Mouse (Mus musculus) WW6 (cell line): ENCODE results near the gene Klhdc1.

Experiments used
- DNase-seq: peaks from one replicate; pipeline ENCODE4 v3.0.0-alpha.2; 2013; ENCODE audit warnings: low read depth, low spot score

The Klhdc1 gene

GRCm38 (mm10) chr12:69240876-69241275 lies at the start of gene Klhdc1:
Gene Klhdc1, plus strand, starts transcription at chr12:69241176.
- no peak for DNase-seq

- no peak for DNase-seq
Measured at GRCm38 (mm10) chr12:69191396-69191795, 49.6 kb upstream of the Klhdc1 start.

- no peak for DNase-seq
Measured at GRCm38 (mm10) chr12:69192637-69193036, 48.3 kb upstream of the Klhdc1 start.

- DNase-seq, result no peak
Measured at GRCm38 (mm10) chr12:69196444-69197377, 44.3 kb upstream of the Klhdc1 start, which contains the start of gene Gm49383. Gene Gm49383, minus strand, starts transcription at chr12:69197104.

- no peak for DNase-seq
Measured at GRCm38 (mm10) chr12:69197378-69198163, 43.4 kb upstream of the Klhdc1 start.

GRCm38 (mm10) chr12:69198164-69198535 lies 42.8 kb upstream of the Klhdc1 start, which contains the start of gene Dnaaf2:
Gene Dnaaf2, minus strand, starts transcription at chr12:69198429.
- DNase-seq, result no peak

GRCm38 (mm10) chr12:69198985-69199384 lies 42.0 kb upstream of the Klhdc1 start:
- no peak for DNase-seq

GRCm38 (mm10) chr12:69204052-69204833 lies 36.7 kb upstream of the Klhdc1 start, which contains the start of gene Gm49384:
Gene Gm49384, minus strand, starts transcription at chr12:69204267.
- DNase-seq, result no peak

- DNase-seq, result no peak
Measured at GRCm38 (mm10) chr12:69207396-69207795, 33.6 kb upstream of the Klhdc1 start.

GRCm38 (mm10) chr12:69207926-69208325 lies 33.0 kb upstream of the Klhdc1 start:
- DNase-seq, result no peak

GRCm38 (mm10) chr12:69208520-69208919 lies 32.5 kb upstream of the Klhdc1 start:
- no peak for DNase-seq

GRCm38 (mm10) chr12:69210056-69210979 lies 30.7 kb upstream of the Klhdc1 start:
- no peak for DNase-seq

- DNase-seq, result no peak
Measured at GRCm38 (mm10) chr12:69211057-69211456, 29.9 kb upstream of the Klhdc1 start.

GRCm38 (mm10) chr12:69213186-69213777 lies 27.7 kb upstream of the Klhdc1 start:
- no peak for DNase-seq

GRCm38 (mm10) chr12:69214393-69214792 lies 26.6 kb upstream of the Klhdc1 start:
- no peak for DNase-seq

GRCm38 (mm10) chr12:69215000-69215785 lies 25.8 kb upstream of the Klhdc1 start:
- no peak for DNase-seq

GRCm38 (mm10) chr12:69216587-69216986 lies 24.4 kb upstream of the Klhdc1 start:
- no peak for DNase-seq

GRCm38 (mm10) chr12:69220613-69221277 lies 20.2 kb upstream of the Klhdc1 start:
- DNase-seq, result no peak
